Mouse (Mus musculus) bone marrow, adult 2 months (tissue): ENCODE results near the gene Erbb4.

Experiments used
- CTCF ChIP-seq: fragments of 200-500 bp; IDR thresholded peaks from 2 replicates; pipeline ENCODE4 v1.5.1; 2011; ENCODE audit warnings: low read length, control low read depth; ENCODE audit not compliant: control insufficient read depth, insufficient read depth
- POLR2A ChIP-seq: fragments of 200-500 bp; IDR thresholded peaks from 2 replicates; pipeline ENCODE4 v1.6.1; 2011; ENCODE audit warnings: low read depth, mild to moderate bottlenecking, control low read depth, low read length, borderline replicate concordance; ENCODE audit not compliant: control insufficient read depth

DNA sequence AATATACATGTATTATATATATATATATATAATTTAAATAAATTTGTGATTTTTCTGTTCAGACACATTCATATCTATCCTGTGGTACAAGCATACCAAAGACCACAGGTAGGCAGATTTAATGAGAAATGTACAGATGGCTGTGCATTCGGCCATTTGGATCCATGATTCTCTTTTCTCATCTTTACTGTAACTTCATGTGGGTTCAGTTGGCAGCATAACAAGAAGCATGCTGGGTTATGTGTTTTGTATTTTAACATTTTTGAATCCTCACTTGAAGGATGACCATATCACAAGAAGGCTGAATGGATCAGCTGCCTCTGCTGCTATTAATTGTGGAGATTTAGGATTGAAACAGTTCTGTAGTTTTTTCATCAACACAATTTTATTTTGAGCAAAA is 656.6 kb downstream of the Erbb4 start:
- TF ChIP-seq CTCF: no peak
- no peak for TF ChIP-seq POLR2A
